Mouse (Mus musculus): ENCODE data around the gene Urm1. TPM values are rescaled to one million over a fixed set of nuclear protein-coding genes. Genes with fewer than 3 reads are reported as not detected.
"Not testable (repeated sequence)": the region's sequence is repeated elsewhere in the genome, so short reads cannot be mapped to it uniquely, and the experiment has no call there.

Gene Urm1
- 10 to 100 TPM; 37.9 to 40.9 TPM for total RNA-seq (2021)

GRCm38 (mm10) chr2:29820025-29820817 is at the start of gene Urm1:
Gene Urm1 (plus strand): TSS chr2:29820075.
- DNase-seq = peak; percentile 78

- DNase-seq = no peak
These were observed 49.7 kb upstream of the Urm1 start for GRCm38 (mm10) chr2:29770162-29770561.

- DNase-seq = no peak
These were observed 48.0 kb upstream of the Urm1 start for GRCm38 (mm10) chr2:29771611-29772461.

GRCm38 (mm10) chr2:29773323-29773722 is 46.6 kb upstream of the Urm1 start:
- no peak for DNase-seq

GRCm38 (mm10) chr2:29781256-29781655 is 38.6 kb upstream of the Urm1 start:
- not testable (repeated sequence) for DNase-seq

GRCm38 (mm10) chr2:29784290-29784689 is 35.6 kb upstream of the Urm1 start:
- DNase-seq = no peak

GRCm38 (mm10) chr2:29787104-29787917 is 32.6 kb upstream of the Urm1 start, which contains the start of gene Coq4:
Gene Coq4 (plus strand): TSS chr2:29787493.
- peak; percentile 90 for DNase-seq

GRCm38 (mm10) chr2:29787937-29788681 is 31.8 kb upstream of the Urm1 start, which contains the start of gene Trub2:
Gene Trub2 (minus strand): TSS chr2:29788502.
- DNase-seq = peak; percentile 80

- no peak for DNase-seq
These were observed 26.9 kb upstream of the Urm1 start for GRCm38 (mm10) chr2:29792772-29793487.

GRCm38 (mm10) chr2:29802075-29802826 is 17.6 kb upstream of the Urm1 start, which contains the start of gene Slc27a4:
Gene Slc27a4 (plus strand): TSS chr2:29802634.
- DNase-seq = peak; percentile 97

GRCm38 (mm10) chr2:29802827-29803201 is 17.1 kb upstream of the Urm1 start:
- no peak for DNase-seq

GRCm38 (mm10) chr2:29803400-29803831 is 16.5 kb upstream of the Urm1 start:
- peak; percentile 43 for DNase-seq

- DNase-seq = no peak
These were observed 4.0 kb upstream of the Urm1 start for GRCm38 (mm10) chr2:29815678-29816371.

GRCm38 (mm10) chr2:29817426-29818232 is 2.2 kb upstream of the Urm1 start:
- DNase-seq = peak; percentile 91

GRCm38 (mm10) chr2:29819363-29819762 is 512 bp upstream of the Urm1 start:
- DNase-seq = no peak

GRCm38 (mm10) chr2:29826318-29826925 is 6.5 kb downstream of the Urm1 start:
- no peak for DNase-seq

GRCm38 (mm10) chr2:29826926-29827708 is 7.2 kb downstream of the Urm1 start:
- peak; percentile 95 for DNase-seq

All from heart, postnatal 4 days (tissue).